Mouse (Mus musculus) heart, embryonic 12.5 days (tissue): Measurements from ENCODE around the gene Mmgt2. TPM values are rescaled to one million over a fixed set of nuclear protein-coding genes. Genes with fewer than 3 reads are reported as not detected.

Experiments used
- ATAC-seq: fragments of 200-750 bp; cut with Nextera tagmentation; 2 replicates; pipeline ENCODE4 v1.8.0; 2017; ENCODE audit warnings: moderate TSS enrichment, moderate library complexity; ENCODE audit not compliant: insufficient number of reproducible peaks, low FRiP score
- H3K27ac ChIP-seq: fragments of 300-500 bp; sonication (generic); 2 replicates; pipeline ENCODE4 v1.5.1; 2016; ENCODE audit warnings: mild to moderate bottlenecking, moderate library complexity; ENCODE audit not compliant: poor library complexity, severe bottlenecking
- H3K27me3 ChIP-seq: fragments of 300-500 bp; sonication (generic); replicated peaks from 2 replicates; pipeline ENCODE4 v1.6.1; 2016; ENCODE audit warnings: mild to moderate bottlenecking, moderate library complexity
- H3K36me3 ChIP-seq: fragments of 300-500 bp; sonication (generic); 2 replicates; pipeline ENCODE4 v1.6.1; 2016; ENCODE audit warnings: mild to moderate bottlenecking, moderate library complexity
- H3K4me1 ChIP-seq: fragments of 300-500 bp; sonication (generic); replicated peaks from 2 replicates; pipeline ENCODE4 v1.6.1; 2016; ENCODE audit warnings: mild to moderate bottlenecking
- H3K4me2 ChIP-seq: fragments of 300-500 bp; sonication (generic); 2 replicates; pipeline ENCODE4 v1.6.1; 2016; ENCODE audit warnings: mild to moderate bottlenecking, moderate library complexity
- H3K4me3 ChIP-seq: fragments of 300-500 bp; sonication (generic); 2 replicates; pipeline ENCODE4 v1.5.1; 2016; ENCODE audit warnings: mild to moderate bottlenecking
- H3K9ac ChIP-seq: fragments of 300-500 bp; sonication (generic); 2 replicates; pipeline ENCODE4 v1.6.1; 2016; ENCODE audit warnings: mild to moderate bottlenecking, moderate library complexity
- H3K9me3 ChIP-seq: fragments of 300-500 bp; sonication (generic); replicated peaks from 2 replicates; pipeline ENCODE4 v1.6.1; 2016; ENCODE audit warnings: mild to moderate bottlenecking, moderate library complexity
- WGBS: fragments of 180-500 bp; shearing (Covaris S2); methylation state at CpG from one replicate; pipeline ENCODE4 v1.1.7; 2016; 5-methylcytosine and 5-hydroxymethylcytosine counted together
- polyA plus RNA-seq: library from polyadenylated mRNA; unstranded; fragments of >200 nt; fragmentation: Nextera tagmentation; extraction: Ambion mirVana; gene quantifications from 2 replicates; pipeline ENCODE4 v1.2.1, GENCODE M21; 2016

Mmgt2 gene
- polyA plus RNA-seq, 1 experiment from 2014 or later = 58.3 TPM

GRCm38 (mm10) chr11:62710657-62711056 lies 62.2 kb downstream of the Mmgt2 start:
- H3K27ac ChIP-seq = peak overlapping the region; percentile 30; the same call in 1 of the 2 replicates
- WGBS = 59% methylated on average over 5 of the region's 5 CpGs
- H3K9ac ChIP-seq = no peak overlapping the region
- H3K4me2 ChIP-seq = no peak overlapping the region
- no peaks in the 10 kb centered on the region for H3K27me3 ChIP-seq
- H3K4me1 ChIP-seq = peaks cover 22% of the 10 kb centered on the region
- H3K4me3 ChIP-seq = no peak overlapping the region
- H3K9me3 ChIP-seq = 0 out of 2 replicates have a peak, but pooled peaks cover 2% of the 10 kb centered on the region
- H3K36me3 ChIP-seq = peaks cover 30% of the 10 kb centered on the region
- ATAC-seq = no peak

Other genes starting within 250 kb of the Mmgt2 start
- 10.3 and 10.7 TPM in 2 replicates for gene Pigl, start 190.2 kb upstream of the Mmgt2 start, polyA plus RNA-seq
- gene Ncor1, start 190.1 kb upstream of the Mmgt2 start, polyA plus RNA-seq = 132 and 143 TPM in 2 replicates
- 19.7 and 22.1 TPM in 2 replicates for gene Cenpv, start 109.4 kb upstream of the Mmgt2 start, polyA plus RNA-seq
- 2,594 and 2,627 TPM in 2 replicates for gene Ubb, start 97.5 kb upstream of the Mmgt2 start, polyA plus RNA-seq
- gene Trpv2, start 74.2 kb upstream of the Mmgt2 start, polyA plus RNA-seq = 4.3 and 4.6 TPM in 2 replicates
- 18.6 and 19.6 TPM in 2 replicates for gene Lrrc75a, start 141 bp upstream of the Mmgt2 start, polyA plus RNA-seq
- gene Zfp287, start 83.2 kb downstream of the Mmgt2 start, polyA plus RNA-seq = 6.3 and 6.4 TPM in 2 replicates
- not detected in 2 replicates for gene Gm10428, start 104.4 kb downstream of the Mmgt2 start, polyA plus RNA-seq
- 10.6 and 11.0 TPM in 2 replicates for gene Zfp286, start 140.8 kb downstream of the Mmgt2 start, polyA plus RNA-seq
- gene Trim16, start 171.6 kb downstream of the Mmgt2 start, polyA plus RNA-seq = 5.4 and 6.0 TPM in 2 replicates
- 0.17 and 0.23 TPM in 2 replicates for gene Fbxw10, start 198.4 kb downstream of the Mmgt2 start, polyA plus RNA-seq
- 48.0 and 50.6 TPM in 2 replicates for gene Tvp23b, start 230.8 kb downstream of the Mmgt2 start, polyA plus RNA-seq